Mouse (Mus musculus) hematopoietic stem cell, adult 5-6 weeks (primary cell): ENCODE data around the gene Rpl38. TPM values are rescaled to one million over a fixed set of nuclear protein-coding genes. Genes with fewer than 3 reads are reported as not detected.
A peak's percentile ranks its signal among the peaks of the same experiment; 100 is the strongest.

ENCODE experiments used
- ATAC-seq, 2 experiments: fragments of 125-278 bp in 1 of 2; replicated peaks in 1 of 2; 2 replicates each; pipeline ENCODE4 v1.8.0; 2016 to 2017; ENCODE audit warnings: inconsistent platforms in 2 of 2, mild to moderate bottlenecking in 2 of 2, moderate number of reproducible peaks in 2 of 2, low read depth in 1 of 2, moderate TSS enrichment in 1 of 2; ENCODE audit not compliant: low FRiP score in 2 of 2, poor library complexity in 2 of 2, severe bottlenecking in 2 of 2, insufficient read depth in 1 of 2, low TSS enrichment in 1 of 2
- total RNA-seq: library from RNA; stranded (forward); fragments of 172-1452, 232-1000 nt; gene quantifications from 2 replicates; pipeline ENCODE4 v1.2.3, GENCODE M21; 2017

Gene Rpl38
- 3,442 and 3,720 TPM in 2 replicates for total RNA-seq

GRCm38 (mm10) chr11:114668301-114668710 is at the start of gene Rpl38:
Gene Rpl38 (plus strand): TSS chr11:114668524.
- peak; percentile 77 to 80 for ATAC-seq

DNA sequence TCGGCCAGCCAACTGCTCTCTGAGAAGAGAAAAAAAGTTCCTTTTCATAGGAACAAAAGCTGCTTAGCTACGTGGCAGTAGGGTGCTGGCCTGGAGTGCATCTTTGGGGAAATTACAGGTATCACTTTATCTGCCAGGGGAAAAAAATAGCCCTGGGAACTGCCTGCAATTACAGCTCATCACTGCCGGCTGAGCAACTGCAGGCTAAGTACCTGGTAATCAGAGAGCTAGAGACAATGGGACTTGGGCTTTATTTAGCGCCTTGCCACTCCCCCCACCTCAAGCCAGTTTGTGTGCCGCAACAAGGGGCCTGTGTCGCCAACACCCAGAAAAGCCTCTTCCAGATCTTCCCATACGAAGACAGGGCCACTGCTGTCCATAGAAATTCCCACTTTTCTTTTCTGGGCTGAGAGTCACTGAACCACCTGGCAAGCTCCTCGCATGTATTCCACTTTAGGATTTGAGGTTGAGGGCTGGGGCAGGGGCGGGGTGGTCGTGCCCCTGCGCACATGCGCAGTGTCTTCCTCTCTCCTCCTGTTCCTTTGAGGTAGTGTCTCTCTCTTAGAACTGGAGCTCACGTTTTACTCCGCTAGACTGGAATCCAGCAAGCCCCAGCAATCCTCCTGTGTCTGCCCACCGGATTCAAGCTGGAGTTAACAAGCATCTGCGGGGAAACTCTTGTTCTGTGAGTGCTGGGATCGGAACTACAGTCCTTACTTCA is 49.5 kb upstream of the Rpl38 start:
- ATAC-seq, result no peak

DNA sequence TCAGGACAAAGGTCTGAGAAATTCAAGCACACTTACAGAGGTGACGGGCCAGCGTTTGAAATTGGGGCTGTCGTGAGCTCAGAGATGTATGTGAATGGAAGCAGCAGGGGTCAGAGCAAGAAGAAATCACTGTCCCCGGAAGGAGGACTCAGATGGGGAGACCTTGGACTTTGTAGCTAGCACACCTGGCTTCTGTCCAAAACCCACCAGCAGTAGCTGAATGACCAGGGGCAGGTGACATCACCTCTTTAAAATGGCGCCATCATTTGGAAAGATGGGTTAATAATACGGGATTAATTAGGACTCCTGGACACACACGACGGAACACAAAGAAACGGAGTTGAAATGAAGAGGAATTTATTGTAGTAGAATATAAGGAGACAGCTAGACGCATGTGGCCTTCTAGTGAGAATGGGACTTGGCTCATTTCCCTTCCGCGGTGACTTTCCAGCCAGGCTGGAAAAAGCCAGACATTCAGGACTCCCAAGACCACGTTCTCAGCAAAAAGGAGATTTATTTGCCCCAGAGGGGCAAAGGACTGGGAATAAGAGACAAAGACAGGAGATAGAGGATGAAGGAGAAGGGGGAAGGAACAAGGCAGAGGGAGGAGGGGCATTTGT is 42.1 kb upstream of the Rpl38 start:
- ATAC-seq, result no peak

DNA sequence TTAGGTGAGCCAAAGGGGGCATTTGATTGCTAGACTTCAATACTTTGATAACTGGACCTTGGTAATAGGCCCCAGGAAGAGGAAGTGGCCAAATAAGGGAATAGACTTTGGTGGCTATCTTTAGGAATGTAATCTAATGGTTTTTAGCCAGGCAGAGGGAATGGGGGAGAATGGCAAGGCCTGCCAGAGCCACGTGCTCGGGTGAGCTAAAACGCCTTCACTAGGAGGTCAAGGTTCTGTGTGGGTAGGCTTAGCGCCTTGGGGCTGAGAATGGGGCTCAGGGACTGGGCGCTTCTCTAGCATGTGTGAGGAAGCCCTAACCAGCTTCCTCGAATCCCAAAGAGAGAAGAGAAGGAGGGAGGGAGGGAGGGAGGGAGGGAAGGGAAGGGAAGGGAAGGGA is 41.3 kb upstream of the Rpl38 start:
- ATAC-seq, result no peak

GRCm38 (mm10) chr11:114628032-114628431 is 40.3 kb upstream of the Rpl38 start:
- no peak for ATAC-seq

DNA sequence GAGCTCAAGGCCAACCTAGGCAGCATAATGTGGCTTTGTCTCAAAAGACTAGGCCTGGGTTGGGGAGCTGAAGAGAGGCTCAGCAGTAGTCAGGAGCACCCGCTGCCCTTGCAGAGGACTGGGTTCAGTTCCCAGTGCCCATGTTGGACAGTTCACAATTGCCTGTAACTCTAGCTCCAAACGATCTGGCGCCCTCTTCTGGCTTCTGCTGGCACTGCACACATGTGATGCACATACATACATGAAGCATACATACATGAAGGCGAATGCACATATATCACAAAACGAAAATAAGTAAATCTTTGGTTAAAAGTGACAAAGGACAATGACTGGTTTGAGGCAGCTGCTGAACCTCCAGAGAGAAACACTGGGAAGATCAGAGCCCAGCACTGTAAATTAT is 38.3 kb upstream of the Rpl38 start:
- ATAC-seq, result no peak

DNA sequence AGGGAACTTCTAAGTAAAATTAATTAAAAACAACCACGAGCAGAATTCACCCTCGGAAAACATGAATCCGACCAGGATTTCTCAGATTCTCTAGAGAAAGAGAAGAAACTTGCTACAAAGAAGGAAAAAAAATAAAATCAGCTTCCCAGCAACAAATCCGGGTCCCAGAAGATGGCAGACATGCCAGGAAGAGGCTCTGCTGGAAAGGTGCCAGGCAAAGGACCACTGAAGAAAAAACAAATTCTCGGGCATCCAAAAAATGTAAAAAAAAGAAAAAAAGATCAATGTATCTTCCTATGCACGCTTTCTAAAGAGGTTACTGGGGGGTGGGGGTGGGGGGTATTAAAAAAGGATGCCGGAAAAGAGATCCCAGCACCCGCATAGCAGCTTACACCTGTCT is 36.1 kb upstream of the Rpl38 start:
- ATAC-seq, result no peak

GRCm38 (mm10) chr11:114636292-114636691 is 32.0 kb upstream of the Rpl38 start:
- ATAC-seq, result peak; percentile 73 to 84; a peak in 3 of 4 replicates

GRCm38 (mm10) chr11:114636727-114637505 is 31.4 kb upstream of the Rpl38 start:
- no peak for ATAC-seq

DNA sequence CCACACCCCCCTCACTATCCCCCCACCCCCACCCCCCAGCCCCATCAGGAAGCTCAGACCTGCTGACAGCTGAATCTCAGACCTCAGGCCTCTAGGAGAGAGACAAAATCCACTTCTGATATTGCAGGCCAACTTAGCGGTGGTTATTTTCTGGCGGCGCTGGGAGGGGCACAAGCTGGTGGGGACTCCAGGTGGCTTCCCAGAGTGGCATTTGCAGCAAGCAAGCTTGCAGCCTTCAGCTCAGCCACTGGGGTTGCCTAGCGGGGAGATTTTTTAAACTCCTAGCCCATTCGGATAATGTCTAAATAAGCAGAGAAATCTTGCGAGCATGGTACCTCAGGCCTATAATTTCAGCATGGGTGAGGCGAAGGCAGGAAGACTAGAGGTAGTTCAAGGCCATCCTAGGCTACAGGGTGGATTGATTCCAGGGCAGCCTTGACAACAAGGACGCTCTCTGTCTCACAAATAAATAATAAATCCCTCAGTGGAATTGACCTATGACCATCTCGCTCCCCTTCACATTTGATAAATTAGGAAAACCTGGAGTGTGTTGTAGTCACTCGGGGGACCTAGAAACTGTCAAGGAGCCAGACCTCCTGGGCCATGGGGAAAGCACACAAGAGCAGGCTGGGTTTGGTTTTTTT is 29.6 kb upstream of the Rpl38 start:
- ATAC-seq, result no peak

DNA sequence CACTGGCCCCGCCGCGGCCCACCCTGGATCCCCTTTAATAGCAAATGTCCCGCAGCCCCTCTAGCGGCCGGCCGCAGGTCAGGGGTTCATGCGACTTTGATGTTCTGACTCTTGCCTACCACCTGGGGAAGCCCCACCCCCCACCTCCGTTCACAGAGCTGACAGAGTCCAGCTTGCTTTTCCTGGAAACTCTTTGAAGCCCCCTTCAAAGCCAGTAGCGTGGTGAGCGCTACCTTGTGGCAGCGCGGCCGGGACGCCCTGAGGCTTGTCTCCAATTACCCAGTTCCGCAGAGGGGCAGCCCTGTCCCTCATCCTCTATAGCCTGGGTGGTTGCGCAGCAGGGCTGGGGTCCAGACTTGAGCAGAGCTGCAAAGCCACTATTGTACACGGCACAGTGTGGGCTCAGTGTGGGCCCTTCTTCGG is 28.6 kb upstream of the Rpl38 start:
- no peak for ATAC-seq

DNA sequence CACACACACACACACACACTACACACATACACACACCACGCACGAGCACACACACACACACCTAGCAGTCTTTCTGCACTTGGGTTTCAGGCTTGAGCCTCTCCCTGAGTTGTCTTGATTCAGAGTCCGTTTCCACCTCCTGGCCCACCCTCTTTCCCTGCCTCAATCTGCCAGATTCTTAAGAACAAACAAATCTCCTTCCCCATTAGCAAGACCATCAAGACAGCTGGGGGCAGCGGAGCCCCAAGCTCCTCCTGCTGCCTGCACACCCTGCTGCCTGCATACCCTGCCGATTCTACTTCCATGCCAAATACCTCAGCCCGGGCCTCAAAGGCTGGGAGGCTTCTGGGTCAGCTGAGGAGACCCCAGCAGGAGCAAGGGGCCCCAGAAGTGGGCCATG is 27.7 kb upstream of the Rpl38 start:
- no peak for ATAC-seq

DNA sequence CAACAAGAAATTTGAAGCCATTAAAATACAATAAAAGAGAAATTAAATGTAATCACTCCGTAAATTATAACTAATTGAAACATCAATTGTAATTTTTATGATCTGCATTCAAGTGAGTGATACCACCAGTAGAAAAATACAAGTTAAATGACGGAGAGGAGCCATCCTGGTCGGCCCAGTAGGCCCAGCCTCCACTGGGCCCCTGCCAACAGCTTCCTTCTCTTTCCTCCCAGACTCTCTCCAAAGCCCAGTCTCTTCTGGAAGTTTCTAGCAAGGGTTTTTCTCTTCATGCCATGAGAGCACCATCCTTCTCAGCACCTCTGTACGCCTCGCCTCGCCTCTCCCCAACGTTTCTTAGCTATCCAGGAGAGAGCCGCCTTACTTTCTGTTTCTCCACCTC is 27.2 kb upstream of the Rpl38 start:
- no peak for ATAC-seq

DNA sequence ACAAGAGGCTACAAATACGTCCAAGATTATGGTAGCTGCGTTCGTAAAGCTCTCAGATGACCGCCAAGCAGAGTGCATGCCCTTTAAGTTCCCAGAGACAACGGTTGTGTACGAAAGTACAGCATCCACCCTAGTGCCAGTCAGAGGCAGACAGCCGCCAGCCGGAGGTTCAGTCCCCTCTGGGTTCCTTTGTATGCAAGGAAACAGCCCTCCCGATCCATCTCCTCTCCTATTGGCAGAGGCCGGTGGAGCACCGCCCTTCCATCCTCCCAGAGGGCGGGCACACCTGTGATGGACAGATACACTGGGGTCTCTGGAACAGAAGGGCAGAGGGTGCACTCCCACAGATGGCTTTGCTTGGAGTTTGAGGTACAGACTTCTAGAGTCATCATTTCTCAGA is 26.1 kb upstream of the Rpl38 start:
- no peak for ATAC-seq

GRCm38 (mm10) chr11:114642926-114643325 is 25.4 kb upstream of the Rpl38 start:
- no peak for ATAC-seq

- no peak for ATAC-seq
These were observed 24.2 kb upstream of the Rpl38 start for GRCm38 (mm10) chr11:114644122-114644521.

DNA sequence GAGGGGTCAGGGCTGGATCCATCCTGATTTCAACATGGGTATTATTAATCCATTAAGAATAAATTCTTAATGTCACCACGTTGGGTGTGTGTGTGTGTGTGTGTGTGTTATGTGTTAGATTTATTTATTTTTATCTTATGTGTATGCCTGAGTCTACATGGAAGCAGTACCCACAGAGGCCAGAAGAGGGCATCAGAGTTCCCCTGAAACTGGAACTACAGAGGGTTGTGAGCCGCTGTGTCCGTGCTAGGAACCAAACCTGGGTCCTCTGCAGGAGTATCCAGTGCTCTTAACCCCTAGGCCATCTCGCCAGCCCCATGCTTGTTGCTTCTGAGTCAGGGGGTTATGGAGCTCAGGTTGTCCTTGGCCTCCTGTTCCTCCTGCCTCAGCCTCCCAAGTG is 18.8 kb upstream of the Rpl38 start:
- ATAC-seq, result no peak

- ATAC-seq, result peak; percentile 31 to 34; a peak in 2 of 4 replicates
These were observed 15.8 kb upstream of the Rpl38 start for GRCm38 (mm10) chr11:114652531-114652930.
